Mouse (Mus musculus) cerebellum, postnatal 10 days (tissue): ENCODE measurements at regions not wholly inside any gene's neighbourhood (a gene's known extent, or its start where the extent isn't known, plus 50 kb on each side); places are given as distances from the start of the nearest gene placed in this dataset.

Experiments used
- DNase-seq, 2 experiments: peaks; one replicate each; pipeline ENCODE4 v3.0.0; 2021; ENCODE audit warnings: mixed read lengths in 2 of 2

DNA sequence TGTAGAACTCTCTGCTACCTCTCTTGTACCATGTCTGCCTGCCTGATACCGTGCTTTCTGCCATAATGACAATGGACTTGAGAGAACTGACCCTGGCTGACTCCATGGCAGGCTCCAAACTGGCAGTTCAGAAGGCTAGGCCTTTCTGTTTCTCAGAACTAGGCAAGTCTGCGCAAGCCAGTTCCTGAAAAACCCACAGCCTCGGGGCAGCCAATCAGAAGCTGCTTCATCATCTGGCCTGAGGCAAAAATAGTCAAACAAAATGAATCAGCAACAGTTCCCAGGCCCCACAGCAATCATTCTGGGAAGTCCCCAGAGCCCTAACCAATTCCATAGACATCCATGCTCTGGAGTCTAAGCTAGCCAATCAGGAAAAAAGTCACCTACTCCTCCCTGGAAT lies 284.5 kb downstream of the Olfr1505 start:
- no peak for DNase-seq

DNA sequence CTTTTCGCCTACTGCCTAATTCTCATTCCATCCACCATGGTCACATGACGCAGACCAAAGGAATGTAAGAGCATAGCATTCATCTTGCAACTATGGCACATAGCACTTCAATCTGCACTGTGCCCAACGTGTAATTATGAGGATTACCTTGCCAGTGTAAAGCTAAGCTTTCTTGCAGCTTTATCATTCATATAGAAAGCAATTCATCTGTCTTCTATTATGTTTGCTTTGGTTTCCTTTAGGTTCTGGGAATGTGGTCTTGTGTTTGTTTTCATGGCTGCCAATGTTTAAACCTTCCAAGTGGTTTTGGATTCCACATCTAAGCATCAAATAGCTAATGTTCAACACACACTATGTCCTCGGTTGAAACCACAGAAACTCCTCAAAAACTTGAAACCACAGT lies 307.2 kb downstream of the Olfr1505 start:
- DNase-seq = no peak

DNA sequence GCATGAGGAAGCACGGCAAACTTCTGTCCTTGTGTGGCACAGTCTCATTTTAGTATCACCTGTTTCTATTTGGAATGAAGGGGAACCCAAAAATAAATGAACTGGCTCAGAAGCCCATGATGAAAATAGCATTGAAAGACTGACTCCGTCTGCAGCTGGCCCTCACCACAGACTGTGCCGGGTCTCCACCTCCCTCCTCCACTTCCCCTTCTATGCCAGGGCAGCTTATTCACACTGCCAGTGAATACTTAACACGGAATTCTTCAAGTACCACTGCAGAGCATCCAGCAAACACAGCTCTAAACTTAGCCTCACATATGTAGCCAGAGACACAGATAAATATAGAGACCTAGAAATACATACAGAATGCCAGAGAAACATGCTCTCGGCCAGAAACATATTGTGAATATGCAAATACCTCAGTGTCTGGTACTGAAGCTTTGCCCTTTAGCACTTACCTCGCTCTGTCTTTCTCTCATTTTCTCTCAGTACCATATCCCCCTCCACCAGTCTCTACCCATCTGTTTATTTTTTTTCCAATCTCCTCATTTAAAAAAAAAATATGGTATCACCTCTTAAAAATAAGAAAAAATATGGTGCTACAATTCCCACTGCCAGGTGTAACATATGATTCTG lies 311.8 kb downstream of the Olfr1505 start:
- DNase-seq = no peak

DNA sequence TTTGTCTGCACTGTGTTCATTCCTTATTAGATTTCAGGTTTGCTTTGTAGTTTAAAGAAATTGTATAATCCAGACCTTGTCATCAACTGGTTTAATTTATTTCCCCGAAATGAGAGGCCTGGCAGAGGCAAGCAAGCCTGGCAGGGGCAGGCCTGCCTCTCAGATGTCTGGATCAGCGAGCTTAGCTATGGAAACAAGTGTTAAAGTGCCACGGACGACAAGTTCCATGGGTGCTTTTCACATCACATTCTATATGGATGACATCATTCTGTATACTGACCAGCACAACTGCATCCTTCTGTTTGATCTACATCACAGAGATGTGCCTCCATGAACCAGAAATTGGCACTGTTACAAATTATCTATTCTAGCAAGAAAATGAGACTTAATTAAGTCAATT lies 312.5 kb downstream of the Olfr1505 start:
- DNase-seq = no peak

DNA sequence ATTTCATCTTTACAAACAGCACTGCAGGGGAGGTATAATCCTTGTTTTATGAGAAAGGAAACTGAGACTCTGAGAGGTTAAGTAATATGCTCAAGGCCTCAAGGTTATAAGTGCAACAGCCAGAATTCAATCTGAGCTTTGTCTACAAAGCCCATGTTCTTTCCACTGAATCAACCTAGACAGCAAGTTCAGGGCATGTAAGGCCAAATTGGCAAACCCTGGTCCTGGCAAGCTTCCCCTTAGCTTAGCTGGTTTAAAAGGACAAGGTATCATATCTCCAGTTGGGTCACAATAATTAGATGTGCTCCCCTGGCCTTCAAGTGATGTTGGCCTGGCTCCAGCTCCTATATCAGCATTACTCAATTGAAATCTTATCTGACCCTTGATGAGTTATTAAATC lies 313.2 kb downstream of the Olfr1505 start:
- peak; percentile 77 to 78 for DNase-seq

DNA sequence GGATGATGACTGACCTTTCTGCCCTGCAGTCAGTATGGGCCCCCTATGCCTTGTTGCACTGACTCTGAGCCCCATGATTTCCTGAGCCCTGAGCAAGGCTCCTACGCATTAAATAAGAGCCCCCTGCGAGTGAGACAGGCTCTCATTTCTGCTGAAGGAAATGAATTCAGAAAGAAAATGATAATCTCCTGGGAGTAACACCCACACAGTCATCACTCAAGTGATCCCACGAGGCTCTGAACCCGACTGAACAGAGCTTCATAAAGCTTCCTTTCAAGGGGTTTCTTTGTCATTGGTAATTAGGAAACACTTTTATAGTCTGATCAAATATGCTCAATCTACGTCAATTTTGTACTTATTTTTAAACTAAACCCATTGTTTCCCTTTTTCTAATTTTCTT lies 330.2 kb downstream of the Olfr1505 start:
- no peak for DNase-seq

DNA sequence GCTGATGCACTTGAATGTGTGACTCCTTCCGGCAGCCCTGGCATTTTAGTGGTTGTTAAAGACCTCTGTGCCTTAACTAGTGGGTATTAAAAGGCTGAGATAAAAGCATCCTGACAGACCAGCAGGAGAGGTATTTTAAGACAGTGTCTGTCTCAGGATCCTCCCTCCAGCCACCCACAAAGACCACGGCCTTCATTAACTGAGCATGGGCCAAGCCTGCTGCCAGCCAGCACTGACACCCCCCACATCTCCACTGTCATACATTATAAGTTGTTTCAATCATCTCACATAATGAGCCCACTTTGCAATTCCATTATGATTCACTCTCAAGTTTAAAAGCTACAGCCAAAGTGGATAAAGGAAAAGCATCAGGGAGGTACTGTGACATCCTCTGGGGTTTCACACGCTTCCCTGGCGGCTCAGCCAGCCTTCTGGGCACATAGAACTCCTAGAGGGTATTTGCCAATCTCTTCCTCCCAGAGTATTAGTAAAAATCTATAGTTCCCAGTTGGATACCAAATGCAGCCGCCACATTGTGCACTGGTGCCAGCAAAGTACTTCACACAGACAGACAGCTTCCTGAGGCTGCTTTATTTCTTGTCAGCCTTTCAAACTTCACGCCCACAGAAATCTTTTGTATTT lies 333.8 kb downstream of the Olfr1505 start:
- DNase-seq = peak in 1 of 2 experiments; percentile 27

DNA sequence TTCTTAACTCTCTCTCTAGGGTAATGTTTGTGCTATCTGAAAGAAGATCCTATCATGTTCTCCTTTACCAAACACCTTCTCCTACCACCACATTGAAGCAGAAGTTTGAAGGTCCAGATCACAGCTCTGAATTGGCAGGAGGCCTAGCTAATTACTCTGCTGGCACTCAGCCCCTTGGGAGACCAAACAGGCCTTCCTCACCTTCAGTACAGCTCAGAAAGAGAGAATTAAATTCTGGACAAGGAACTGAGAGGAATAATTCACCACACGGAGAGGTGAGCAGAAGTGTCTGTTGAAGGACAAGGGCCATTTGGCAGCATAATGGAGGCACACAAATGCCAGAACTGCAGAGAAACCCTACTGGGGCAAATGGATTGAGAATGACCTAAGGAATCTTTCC lies 334.6 kb downstream of the Olfr1505 start:
- peak; percentile 83 to 87 for DNase-seq

DNA sequence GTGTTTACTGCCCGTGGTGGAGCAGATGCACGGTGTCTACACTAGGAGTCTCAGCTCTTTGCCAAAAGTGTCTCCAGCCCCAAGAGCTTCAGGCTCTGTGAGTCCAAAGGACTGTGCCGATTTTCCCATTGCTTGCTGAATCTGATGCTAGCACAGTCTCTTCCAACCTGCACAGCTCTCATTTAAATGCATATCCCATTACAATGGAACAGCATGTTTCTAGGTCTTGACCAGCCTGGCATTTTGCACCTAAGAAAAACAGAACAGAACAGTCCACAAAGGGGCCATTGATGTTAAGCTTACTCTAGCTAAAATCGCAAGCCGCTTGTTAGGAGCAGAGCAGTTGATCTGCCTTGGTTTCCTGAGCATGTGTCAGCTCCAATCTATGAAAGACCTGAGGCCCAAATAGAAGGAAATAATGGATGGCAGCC lies 339.2 kb downstream of the Tle4 start:
- peak; percentile 22 to 33 for DNase-seq

DNA sequence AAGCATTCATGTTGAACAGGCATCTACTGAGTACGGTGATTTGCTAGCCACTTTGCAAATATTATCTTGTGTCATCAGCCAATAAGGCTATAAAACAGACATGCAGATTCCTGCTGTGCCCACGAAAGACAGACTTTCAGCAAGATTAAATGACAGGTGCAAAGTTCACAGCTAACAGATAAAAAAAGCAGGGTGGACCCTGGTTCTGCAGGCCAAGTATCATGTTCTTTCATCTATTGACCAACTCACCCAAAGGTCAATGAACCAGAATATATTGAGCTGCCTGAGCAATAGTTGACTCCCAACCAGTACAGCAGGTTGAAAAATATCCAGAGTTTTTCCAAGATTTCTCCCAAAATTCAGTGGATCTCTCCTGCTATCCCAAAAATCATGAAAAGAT lies 338.6 kb downstream of the Tle4 start:
- DNase-seq = no peak

DNA sequence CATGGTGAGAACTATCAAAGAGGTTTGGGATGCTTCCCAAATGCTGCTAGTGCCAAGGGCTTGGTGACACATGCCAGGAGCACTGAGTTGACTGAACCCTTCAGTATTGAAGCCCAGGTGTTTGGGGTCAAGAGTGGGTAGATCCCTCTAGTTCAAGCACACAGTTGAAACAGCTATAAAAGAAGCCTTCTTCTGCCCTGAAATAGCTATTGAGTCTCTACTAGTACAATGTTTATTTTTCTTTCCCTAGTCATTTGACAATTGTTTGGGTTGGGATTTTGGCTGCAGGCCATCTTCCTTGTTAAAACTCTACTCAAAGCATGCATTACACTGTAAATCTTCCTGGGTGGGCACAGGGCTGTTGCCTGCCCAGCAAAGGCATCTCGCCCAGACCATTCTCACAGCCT lies 308.5 kb downstream of the Tle4 start:
- peak; percentile 28 to 52 for DNase-seq

DNA sequence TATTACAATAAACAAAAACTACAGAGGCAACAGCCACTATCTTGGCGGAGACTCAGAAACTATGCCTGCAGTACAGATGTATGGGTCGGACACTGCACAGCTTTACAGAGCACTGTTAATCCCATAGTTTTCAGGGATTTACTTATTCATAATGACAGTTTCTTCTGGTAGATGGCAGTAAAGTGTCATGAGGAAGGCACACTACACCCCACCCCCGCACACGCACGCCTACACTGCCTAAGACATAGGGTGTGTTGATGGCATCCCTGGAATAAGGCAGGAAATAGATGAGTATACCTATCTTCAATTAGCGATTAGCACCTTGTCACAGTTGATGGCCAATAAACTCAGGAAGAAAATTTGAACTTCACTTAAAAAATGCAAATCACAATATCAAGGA lies 306.9 kb downstream of the Tle4 start:
- peak; percentile 47 to 54 for DNase-seq

DNA sequence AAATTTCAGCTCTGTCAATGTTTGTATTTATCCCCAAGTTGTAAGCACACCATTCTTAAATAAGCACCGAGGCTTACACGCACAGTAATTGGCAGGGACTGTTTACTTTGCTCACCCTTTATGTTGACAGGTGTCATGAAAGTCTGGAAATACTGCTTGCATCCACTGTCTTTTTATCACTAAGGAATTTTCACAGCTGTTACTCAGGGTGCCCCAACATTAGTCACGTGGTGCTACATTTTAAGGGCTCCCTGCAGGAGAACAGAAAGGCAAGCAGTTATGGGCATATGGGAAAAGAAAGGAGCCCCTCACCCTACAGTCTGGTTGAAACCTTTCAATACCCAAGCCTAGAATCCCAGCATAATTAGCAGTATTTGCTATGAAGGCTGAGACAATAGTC lies 304.7 kb downstream of the Tle4 start:
- no peak for DNase-seq

DNA sequence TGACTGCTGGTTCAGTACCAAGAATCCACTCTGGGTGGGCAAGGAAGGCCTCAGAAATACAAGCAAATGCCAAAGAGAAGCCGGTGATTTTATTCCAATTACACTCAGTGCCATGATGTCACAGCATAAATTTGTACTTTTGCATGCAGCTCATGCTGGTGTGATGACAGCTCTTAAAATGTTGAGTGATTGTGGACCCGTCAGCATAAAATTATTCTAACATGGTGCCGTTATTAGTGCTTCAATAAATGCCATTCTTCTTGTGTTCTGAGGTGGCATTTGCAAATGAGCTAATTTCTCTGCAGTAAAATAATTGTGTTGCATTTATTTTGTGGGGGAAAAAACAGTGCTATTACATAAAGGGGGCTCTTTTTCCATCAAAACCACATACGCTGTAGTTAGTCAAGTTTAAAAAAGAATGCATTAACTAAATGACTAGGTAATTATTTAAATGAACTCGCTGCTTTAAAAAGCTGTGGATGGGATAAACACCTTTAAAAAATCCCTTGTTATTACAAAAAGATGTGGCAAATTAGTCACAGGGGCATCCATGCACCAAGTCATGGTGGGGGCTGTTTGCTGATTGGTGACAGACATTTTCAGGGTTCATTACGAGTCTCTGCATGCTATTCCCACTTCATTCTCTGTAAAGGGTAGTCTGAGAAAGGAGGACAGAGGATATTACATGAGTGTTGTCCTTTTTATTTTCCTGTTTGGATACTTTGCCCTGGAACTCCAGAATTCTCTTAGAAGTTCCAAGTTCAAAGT lies 296.5 kb downstream of the Tle4 start:
- no peak for DNase-seq

DNA sequence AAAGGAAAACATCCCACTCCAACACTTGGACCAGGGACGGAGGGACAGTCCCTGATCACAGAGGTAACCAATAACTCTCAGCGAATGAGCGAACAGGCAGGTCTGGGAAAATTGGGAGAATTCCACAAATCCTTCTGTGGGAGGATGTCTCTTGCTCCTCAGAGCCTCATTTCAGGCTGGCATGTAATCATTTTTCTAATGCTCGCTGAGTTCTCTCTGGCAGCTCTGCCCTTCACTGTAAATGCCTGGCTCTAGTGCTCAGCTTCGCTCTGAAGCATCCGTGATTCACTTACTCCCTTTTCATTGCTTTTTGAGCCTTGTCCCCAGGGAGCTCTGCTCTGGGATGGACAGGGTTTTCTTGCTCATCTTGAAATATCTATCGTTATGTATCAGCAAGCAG lies 283.6 kb downstream of the Tle4 start:
- DNase-seq = peak; percentile 24 to 26

DNA sequence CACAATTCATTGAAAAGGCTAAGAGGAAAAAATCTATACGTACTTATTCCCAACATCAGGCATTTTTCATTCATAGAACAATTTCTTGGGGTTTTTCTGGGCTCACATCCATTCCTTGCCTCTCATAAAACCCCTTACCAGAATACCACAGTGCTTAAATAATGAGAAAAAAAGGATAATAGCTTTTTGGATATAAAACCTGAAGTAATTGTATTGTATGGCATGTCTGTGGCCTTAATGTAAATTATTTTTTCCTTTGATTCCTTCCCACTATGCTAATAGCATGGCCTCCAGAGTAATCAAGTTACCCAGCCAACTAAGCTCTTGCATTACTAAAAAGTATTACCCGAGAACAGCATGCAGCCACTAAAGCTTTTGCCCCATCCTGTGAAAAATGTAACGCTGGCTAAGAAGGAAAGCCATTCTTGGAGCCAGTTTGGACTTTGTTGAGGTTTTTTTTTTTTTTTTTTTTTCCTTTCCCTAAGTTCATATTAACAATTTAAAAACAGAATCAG lies 278.1 kb downstream of the Tle4 start:
- no peak for DNase-seq

DNA sequence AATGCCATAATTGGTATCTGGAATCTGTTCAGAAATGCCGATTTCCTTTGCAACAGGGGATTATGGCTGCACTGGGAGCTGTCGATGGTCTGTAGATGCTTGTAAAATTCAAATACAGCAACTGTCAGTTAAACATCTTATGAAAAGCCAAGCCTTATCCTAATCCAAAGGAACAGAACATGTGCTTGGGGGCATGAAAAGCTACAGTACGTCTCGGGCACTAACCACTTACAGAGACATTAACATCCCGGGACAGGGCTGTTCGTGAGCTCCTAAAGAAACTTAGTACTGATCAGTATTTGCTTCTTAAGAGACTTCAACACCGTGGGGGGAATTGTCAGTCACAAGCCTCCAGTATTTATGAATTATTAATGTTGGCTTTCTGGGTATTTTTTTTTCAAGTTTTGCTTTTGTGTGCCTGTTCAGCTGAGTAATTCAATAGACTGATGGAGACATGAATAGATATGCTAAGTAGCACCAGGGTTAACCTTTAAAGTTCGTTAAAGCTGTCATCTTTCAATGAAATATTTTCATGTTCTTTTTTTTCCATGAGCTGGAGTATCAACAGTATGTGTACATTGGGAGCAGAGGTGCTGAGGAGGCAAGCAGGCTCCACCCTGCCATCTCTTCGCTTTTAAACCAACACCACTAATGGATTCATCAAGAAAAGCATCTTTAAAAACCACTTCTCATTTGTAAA lies 272.3 kb downstream of the Tle4 start:
- DNase-seq = no peak

DNA sequence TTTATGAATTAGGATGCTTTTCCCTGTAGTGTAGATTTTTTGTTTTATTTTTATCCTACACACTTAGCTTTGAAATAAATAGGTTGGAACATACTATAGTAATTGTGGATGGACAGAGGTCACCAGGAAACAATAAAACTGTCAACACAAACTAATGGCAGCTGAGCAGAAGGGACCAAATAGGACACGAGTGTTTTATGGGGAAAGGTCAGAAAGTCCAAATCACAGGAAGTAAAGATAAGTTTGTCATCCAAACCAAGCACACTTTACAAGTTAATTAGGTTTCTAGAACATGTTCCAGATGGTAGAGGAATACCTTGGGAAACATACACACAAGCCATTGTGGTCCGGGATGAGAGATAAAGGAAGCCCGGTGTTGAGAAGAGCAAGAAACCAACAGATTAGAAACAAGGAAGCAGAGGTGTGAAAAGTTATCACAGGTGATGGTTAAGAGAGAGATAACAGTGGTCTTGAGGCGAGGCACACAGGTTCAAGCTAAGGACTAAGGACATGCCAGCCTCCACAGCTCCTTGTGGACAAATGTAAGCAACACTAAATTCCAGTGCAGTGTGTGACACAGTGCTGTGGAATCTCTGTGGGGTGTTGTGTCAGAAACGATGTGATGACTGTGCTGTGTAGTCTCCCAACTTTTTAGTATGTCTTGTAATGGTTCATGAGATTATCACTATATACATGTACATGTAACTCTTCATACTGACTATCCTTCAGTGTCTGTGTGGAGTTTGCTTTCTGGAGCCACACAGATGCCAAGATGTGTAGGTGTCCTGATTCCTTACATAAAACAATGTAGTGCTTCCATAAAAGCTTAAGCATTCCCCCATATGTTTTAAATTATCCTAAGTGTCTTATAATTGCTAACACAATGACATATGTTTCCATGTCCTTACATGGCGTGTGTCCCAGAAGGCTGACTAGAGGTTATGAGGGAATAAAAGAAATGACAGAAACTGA lies 264.5 kb downstream of the Tle4 start:
- no peak for DNase-seq

DNA sequence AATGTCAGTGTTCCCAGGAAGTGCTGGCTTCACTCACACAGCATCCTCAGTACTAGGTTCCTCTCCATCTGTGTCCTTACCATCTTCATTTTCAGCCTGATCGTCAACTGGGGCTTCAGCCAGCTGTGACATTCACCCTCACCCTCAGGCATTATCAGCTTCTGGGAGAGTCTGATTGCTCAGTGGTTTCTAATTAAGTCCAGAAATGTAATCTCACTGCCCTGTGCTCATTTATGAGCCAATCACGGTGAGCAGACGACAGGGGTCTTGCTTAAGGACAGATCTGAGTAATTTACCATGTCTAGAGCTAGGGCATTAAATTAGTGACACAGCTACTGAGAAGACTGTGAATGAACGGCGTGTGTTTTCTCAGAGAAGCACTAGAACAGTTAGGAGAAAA lies 260.8 kb downstream of the Tle4 start:
- peak; percentile 16 to 31 for DNase-seq

DNA sequence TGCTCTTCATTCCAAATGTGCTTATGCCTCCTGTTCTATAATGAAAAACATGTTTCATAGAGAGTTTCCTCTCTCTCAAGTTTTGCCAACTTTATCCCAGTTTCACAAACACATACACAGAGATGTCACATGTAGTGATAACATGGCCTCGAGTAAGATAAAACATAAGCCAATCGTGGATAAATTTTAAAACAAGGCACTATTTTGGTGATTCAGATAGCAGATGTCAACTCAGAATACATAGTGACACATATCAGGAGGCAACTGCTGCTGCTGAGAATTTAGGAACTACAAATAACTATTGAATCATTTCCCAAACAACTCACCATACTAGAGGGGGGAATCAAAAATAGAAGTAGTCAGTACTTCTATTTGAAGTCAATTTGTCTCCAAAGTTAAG lies 257.1 kb downstream of the Tle4 start:
- no peak for DNase-seq

DNA sequence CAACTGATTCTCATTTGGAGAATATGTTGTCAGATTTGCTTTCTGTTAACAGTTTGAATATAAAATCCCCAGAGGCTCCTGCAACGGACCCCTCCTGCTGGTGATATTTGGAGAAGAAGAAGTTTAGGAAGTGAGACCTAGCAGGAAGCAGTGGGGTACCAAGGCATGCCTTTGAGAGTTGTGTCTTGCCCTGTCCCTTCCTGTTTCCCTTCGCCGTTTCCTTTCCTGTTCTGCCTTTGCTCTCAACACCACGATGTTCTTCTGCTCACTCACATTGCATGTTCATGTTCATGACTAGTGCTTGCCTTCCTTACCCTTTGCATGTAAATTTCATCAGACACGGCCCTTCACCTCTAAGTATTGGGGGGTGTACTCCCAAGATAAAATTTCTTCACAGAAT lies 254.0 kb downstream of the Tle4 start:
- DNase-seq = no peak

DNA sequence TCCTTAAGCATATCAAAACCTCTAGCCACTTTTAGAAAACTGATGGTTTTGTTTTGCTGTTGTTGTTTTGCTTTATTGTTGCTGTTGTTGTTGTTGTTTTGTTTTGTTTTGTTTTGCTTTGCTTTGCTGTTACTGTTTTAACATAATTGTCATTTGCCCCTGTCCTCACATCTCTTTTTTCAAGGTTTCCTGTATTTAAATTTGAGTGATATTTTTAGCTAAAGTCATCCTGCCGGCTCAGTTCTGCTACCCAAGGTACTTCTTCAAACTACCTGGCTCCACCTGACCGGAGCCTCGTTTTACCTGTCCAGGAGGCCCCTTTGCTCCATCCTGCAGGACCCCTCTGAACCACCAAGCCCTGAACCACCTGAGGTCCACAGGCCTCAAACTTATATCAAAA lies 253.4 kb downstream of the Tle4 start:
- DNase-seq = no peak
